Mouse (Mus musculus): ENCODE results near the gene Tmem231. TPM values are rescaled to one million over a fixed set of nuclear protein-coding genes. Genes with fewer than 3 reads are reported as not detected.

Gene Tmem231
- polyA plus RNA-seq, 1 experiment from 2014 or later, result 16.3 TPM

DNA sequence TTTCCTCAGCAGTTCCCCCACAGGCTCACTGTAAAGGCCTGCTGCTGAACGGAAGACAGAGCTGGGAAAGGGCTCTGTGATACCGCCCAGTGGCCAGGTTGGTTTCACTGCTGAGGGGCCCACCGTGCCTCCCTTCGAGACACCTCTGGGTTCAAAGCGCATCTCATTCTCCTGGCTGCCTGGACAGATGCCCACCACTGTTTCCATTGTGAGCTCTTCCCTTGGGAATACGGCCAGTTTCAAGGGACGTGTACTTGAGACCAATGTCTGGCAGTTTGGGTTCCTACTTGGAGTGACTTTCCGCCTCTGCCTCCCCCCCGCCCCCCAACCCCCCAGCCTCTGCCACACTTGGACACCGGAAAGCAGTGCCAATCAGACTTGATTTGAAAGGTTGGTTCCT is 29.4 kb upstream of the Tmem231 start:
- Histone ChIP-seq H3K9me3 (no peaks in the 10 kb centered on the region), H3K4me2 (no peak overlapping the region), H3K9ac (no peak overlapping the region), H3K27ac (replicated peaks) (no peak overlapping the region), H3K36me3 (peaks cover 20% of the 10 kb centered on the region), H3K4me1 (replicated peaks) (no peaks in the 10 kb centered on the region), H3K27me3 (no peaks in the 10 kb centered on the region), H3K4me3 (no peak overlapping the region)
- WGBS, result 70% methylated on average over 10 of the region's 10 CpGs
- ATAC-seq (ENCODE audit: low read depth), result no peak

DNA sequence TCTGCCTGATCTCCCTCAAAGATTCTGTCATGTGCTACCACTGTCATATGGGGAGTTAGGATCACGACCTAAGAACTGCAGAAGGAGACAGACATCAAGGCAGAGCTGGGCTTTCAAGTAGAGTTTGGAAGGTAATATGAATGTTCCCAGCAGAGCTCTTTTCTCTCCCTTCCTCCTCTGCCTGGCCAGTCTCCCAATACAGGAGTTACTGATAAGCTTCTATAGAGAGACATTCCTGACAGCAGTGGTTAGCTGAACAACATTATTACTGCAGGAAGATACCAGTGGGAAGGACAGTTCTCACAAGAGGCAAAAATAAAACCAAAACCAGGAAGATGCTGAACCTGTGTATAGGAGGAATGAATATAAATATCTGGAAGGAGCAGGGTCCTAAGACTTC is 28.9 kb upstream of the Tmem231 start:
- Histone ChIP-seq H3K9me3 (no peaks in the 10 kb centered on the region), H3K4me1 (replicated peaks) (no peaks in the 10 kb centered on the region), H3K4me3 (no peak overlapping the region), H3K4me2 (no peak overlapping the region), H3K27me3 (no peaks in the 10 kb centered on the region), H3K36me3 (peaks cover 23% of the 10 kb centered on the region), H3K9ac (no peak overlapping the region), H3K27ac (replicated peaks) (no peak overlapping the region)
- no peak for ATAC-seq (ENCODE audit: low read depth)
- 75% methylated on average over 1 of the region's 1 CpGs for WGBS

DNA sequence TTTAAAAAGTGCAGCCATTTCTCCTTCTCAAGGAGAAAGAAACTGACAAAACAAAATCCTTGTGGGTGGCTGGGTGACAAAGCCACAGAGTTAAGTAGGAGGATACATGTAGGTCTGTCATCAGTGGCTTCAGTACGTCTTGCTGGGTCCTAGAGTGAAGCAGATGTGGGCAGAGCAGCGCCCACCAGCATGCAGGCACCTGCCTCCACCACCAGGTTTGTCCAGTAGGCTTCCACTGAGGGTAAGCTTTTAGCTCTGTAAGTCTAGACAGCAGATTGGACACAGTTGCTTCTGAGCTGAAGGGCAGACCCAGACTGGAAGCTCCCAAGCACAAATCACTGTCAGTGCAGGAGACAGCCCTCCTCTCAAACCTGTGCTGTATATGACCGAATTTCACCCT is 27.6 kb upstream of the Tmem231 start:
- Histone ChIP-seq H3K4me3 (no peak overlapping the region), H3K9me3 (no peaks in the 10 kb centered on the region), H3K4me2 (no peak overlapping the region), H3K9ac (no peak overlapping the region), H3K4me1 (replicated peaks) (no peaks in the 10 kb centered on the region), H3K27ac (replicated peaks) (no peak overlapping the region), H3K36me3 (peaks cover 32% of the 10 kb centered on the region), H3K27me3 (no peaks in the 10 kb centered on the region)
- 80% methylated on average over 3 of the region's 3 CpGs for WGBS
- ATAC-seq (ENCODE audit: low read depth), result no peak

DNA sequence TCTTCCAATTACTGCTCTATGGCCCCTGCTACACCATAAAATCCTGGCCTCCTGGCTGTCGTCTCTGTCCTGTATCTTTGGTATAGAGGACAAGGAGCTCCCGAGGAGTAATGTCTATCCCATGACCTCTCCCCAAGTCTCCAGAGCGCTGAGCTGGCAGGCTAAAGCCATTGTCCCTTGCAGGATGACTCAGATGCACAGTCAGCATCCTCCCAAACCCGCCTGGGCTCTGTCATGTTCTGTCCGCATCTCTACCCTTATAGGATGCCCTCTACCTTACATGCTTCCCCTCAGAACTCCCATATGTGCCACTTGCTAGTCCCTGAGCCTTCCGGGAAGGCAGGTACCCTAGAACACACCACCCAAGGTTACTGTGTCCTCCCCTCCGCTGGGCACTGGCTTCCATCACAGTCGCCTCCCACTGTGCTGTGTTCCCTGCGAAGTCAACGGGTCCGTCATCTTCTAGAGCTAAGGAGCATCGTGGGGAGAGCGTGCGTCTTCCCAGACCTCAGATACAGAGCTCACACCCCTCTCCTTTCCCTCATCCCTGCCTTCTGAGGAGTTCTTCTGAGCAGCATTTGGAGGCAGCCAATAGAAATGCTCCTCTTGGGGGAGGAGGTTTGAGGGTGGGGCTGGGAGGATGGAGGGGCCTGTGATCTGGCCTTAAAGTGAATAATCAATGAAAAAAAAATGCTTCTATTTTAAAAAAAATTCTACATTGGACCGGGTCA is 27.1 kb upstream of the Tmem231 start:
- ATAC-seq (ENCODE audit: low read depth), result no peak
- H3K4me3 ChIP-seq, result no peak overlapping the region
- H3K4me2 ChIP-seq, result no peak overlapping the region
- H3K27me3 ChIP-seq, result no peaks in the 10 kb centered on the region
- H3K4me1 ChIP-seq (replicated peaks), result no peaks in the 10 kb centered on the region
- no peak overlapping the region for H3K9ac ChIP-seq
- no peak overlapping the region for H3K27ac ChIP-seq (replicated peaks)
- no peaks in the 10 kb centered on the region for H3K9me3 ChIP-seq
- peaks cover 38% of the 10 kb centered on the region for H3K36me3 ChIP-seq
- 80% methylated on average over 15 of the region's 15 CpGs for WGBS

DNA sequence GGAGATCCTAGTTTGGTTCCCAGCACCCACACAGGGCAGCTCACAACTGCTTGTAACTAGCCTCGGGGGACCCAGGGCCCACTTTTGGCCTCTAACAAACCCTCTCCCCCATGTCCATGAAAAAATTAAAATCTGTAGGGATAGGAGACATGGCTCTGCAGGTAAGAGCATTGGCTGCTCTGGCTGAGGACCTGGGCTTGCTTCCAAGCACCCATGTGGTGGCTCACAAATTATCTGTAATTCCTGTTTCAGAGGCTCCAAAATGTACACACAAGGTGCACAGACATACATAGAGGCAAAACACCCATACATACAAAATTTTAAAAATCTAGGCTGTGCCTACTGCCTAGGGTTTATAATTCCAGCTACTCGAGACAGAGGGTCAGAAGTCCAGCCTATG is 23.6 kb upstream of the Tmem231 start:
- WGBS, result 93% methylated on average over 2 of the region's 2 CpGs
- Histone ChIP-seq H3K9ac (no peak overlapping the region), H3K4me1 (replicated peaks) (no peaks in the 10 kb centered on the region), H3K4me2 (no peak overlapping the region), H3K4me3 (no peak overlapping the region), H3K27ac (replicated peaks) (no peak overlapping the region), H3K9me3 (no peaks in the 10 kb centered on the region), H3K36me3 (peaks cover 67% of the 10 kb centered on the region), H3K27me3 (no peaks in the 10 kb centered on the region)
- no peak for ATAC-seq (ENCODE audit: low read depth)

DNA sequence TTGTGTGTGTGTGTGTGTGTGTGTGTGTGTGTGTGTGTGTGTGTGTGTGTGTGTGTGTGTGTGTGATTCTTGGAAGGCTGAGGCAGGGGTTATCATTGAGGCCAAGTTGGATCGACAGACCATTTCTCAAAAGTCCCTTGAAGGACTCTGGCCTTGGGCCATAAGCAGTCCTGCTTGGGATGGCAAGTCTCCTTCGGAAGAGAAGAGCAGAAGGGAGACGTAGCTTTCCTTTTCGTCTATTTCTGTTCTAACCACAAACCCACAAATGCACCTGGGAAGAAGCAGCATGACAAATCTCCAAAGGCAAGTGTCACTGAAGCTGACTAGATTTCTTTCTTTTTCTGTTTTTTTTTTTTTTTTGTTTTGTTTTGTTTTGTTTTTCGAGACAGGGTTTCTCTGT is 22.2 kb upstream of the Tmem231 start:
- H3K9ac ChIP-seq, result no peak overlapping the region
- no peak for ATAC-seq (ENCODE audit: low read depth)
- H3K4me3 ChIP-seq, result no peak overlapping the region
- WGBS, result 93% methylated on average over 5 of the region's 5 CpGs
- no peak overlapping the region for H3K27ac ChIP-seq (replicated peaks)
- peaks cover 79% of the 10 kb centered on the region for H3K36me3 ChIP-seq
- H3K9me3 ChIP-seq, result no peaks in the 10 kb centered on the region
- H3K27me3 ChIP-seq, result no peaks in the 10 kb centered on the region
- no peaks in the 10 kb centered on the region for H3K4me1 ChIP-seq (replicated peaks)
- no peak overlapping the region for H3K4me2 ChIP-seq

DNA sequence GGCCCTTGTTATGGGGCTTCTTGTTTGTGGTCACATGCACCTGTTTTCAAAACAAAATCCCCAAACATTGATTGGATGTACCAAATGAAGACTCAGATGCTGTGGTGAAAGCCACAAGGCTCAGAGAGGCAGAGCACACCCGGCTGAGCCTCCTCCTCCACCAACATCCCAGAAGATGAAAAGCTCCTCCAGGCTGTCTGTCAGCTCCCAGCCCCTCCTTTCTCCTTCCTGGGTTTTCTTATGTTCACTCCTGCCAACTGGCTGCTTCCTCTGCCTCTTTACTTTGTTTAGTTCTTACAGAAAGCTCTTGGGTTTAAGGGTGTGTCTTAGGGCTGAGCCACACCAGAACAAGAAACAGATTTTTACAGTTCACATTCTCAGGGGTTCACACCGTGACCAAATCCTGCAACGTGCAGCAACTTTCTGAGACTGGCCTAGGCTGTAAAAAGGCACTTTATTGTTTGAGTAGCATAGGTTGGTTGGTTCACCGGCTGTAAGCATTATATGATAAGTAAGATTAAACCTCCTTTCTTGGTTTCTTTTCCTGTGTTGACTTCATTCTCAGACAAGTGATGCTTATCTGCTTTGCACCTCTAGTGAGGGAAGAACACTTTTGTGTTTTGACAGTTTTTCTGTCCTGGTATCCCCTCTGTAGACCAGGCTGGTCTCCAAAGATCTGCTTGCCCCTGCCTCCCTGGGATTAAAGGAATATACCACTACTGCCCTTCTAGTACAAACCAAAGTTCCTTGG is 21.3 kb upstream of the Tmem231 start:
- 87% methylated on average over 4 of the region's 4 CpGs for WGBS
- no peak overlapping the region for H3K9ac ChIP-seq
- H3K36me3 ChIP-seq, result peaks cover 85% of the 10 kb centered on the region
- H3K9me3 ChIP-seq, result no peaks in the 10 kb centered on the region
- no peak overlapping the region for H3K4me3 ChIP-seq
- no peaks in the 10 kb centered on the region for H3K4me1 ChIP-seq (replicated peaks)
- no peak overlapping the region for H3K4me2 ChIP-seq
- no peak for ATAC-seq (ENCODE audit: low read depth)
- no peaks in the 10 kb centered on the region for H3K27me3 ChIP-seq
- H3K27ac ChIP-seq (replicated peaks), result no peak overlapping the region

DNA sequence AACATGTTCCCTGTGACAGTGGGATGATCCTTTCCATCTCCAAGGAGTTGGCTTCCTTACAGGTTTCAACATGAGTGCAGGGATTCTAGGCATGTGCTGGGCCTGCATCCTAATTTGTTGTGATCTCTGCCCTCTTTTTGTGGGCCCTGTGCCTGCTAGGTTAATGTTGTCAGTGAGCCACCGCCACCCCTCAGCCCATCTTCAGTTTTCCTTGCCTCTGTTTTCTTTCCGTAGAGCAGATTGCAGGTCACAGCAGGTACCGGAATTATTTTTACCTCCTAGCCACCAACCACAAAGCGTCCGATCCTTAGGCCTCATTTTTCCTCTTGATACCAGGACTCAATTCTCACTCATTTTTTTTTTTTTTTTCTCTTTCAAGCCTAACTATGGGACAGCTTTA is 18.3 kb upstream of the Tmem231 start:
- Histone ChIP-seq H3K36me3 (peaks cover 88% of the 10 kb centered on the region), H3K4me2 (no peak overlapping the region), H3K9me3 (no peaks in the 10 kb centered on the region), H3K9ac (no peak overlapping the region), H3K27me3 (no peaks in the 10 kb centered on the region), H3K27ac (replicated peaks) (no peak overlapping the region), H3K4me3 (no peak overlapping the region), H3K4me1 (replicated peaks) (no peaks in the 10 kb centered on the region)
- ATAC-seq (ENCODE audit: low read depth), result no peak
- WGBS, result 95% methylated on average over 5 of the region's 5 CpGs

DNA sequence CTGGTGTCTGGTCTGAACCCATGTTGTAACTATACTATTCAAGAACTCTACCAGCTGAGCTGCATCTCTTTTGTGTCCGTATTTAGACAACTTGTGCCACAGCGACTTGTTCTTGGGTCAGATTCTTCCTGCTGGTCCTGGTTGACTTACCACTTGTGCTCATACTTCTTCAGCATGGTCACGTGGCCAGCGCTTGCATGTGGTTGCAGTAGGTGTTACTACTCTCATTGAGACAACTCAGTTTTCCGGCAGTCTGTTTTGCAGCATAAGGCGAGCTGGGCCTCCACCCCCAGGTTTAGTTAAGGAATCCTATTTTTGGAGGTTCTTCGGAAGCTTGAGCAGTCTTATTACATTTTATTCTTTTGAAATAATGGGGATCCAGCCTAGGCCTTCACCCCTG is 17.6 kb upstream of the Tmem231 start:
- no peak overlapping the region for H3K4me2 ChIP-seq
- H3K27me3 ChIP-seq, result no peaks in the 10 kb centered on the region
- no peak overlapping the region for H3K9ac ChIP-seq
- H3K27ac ChIP-seq (replicated peaks), result no peak overlapping the region
- H3K4me1 ChIP-seq (replicated peaks), result no peaks in the 10 kb centered on the region
- H3K9me3 ChIP-seq, result no peaks in the 10 kb centered on the region
- H3K4me3 ChIP-seq, result no peak overlapping the region
- 93% methylated on average over 7 of the region's 7 CpGs for WGBS
- peaks cover 88% of the 10 kb centered on the region for H3K36me3 ChIP-seq
- no peak for ATAC-seq (ENCODE audit: low read depth)

DNA sequence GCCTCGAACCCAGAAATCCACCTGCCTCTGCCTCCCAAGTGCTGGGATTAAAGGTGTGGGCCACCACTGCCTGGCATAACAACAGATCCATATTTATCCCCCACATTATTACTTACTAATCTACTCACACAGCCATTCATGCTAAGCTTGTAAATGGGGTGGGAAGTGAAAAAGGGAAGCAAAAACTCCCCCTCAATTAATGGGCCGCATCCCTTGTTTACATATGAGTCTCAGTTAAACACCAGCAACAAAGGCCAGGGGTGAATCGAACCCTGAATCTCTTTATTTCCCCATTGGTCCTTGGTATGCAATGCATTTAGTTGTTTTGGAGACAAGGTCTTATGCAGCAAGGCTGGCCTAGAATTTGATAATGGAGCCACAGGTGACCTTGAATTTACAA is 17.2 kb upstream of the Tmem231 start:
- 92% methylated on average over 3 of the region's 3 CpGs for WGBS
- peaks cover 88% of the 10 kb centered on the region for H3K36me3 ChIP-seq
- ATAC-seq (ENCODE audit: low read depth), result no peak

DNA sequence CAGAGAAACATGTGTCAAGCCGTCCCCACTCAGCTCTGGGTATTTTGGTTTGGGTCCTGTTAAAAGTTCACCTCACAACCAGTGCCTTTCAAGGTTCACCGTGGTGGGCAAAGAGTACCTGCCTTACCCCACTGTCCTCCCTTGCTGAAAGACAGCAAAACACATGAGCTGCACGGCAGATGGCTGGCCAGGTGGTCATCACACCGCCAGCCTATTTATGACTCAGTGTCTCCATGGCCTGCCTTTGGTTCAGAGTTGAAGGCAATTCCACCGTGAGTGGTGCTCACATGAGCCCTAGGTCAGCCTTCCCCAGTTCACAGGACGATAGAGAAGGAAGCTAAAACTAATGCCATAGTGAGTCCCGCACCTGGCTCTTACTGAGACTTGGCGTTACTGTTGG is 14.3 kb upstream of the Tmem231 start:
- H3K9ac ChIP-seq, result no peak overlapping the region
- peaks cover 88% of the 10 kb centered on the region for H3K36me3 ChIP-seq
- no peak overlapping the region for H3K4me2 ChIP-seq
- 95% methylated on average over 8 of the region's 8 CpGs for WGBS
- H3K27me3 ChIP-seq, result no peaks in the 10 kb centered on the region
- no peaks in the 10 kb centered on the region for H3K9me3 ChIP-seq
- H3K4me3 ChIP-seq, result no peak overlapping the region
- no peak overlapping the region for H3K27ac ChIP-seq (replicated peaks)
- ATAC-seq (ENCODE audit: low read depth), result no peak
- H3K4me1 ChIP-seq (replicated peaks), result peaks cover 3% of the 10 kb centered on the region; the same call in 1 of the 2 replicates

More for the DNA sequence above, 17.2 kb upstream of the Tmem231 start:
- Histone ChIP-seq H3K4me2 (no peak overlapping the region), H3K9me3 (no peaks in the 10 kb centered on the region), H3K4me3 (no peak overlapping the region), H3K4me1 (replicated peaks) (no peaks in the 10 kb centered on the region), H3K27ac (replicated peaks) (no peak overlapping the region), H3K9ac (no peak overlapping the region), H3K27me3 (no peaks in the 10 kb centered on the region)

DNA sequence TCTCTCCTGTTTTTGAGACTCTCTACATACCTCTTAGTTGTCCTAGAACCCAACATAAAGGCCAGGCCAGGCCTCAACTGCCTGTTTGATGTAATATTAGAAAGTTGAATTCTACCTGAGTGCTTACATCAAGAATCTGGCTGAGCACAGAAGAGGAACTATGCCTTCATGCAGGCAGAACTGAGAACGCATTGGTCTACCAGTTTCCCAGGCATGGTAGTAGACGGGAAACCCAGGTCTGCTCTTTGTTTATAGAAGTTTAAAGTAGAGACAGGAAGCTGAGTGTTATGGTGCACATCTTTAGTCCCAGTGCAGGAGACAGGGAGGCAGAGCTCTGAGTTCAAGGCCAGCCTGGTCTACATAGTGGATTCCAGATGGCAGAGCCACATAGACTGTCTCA is 13.5 kb upstream of the Tmem231 start:
- no peaks in the 10 kb centered on the region for H3K27me3 ChIP-seq
- H3K4me1 ChIP-seq (replicated peaks), result peaks cover 7% of the 10 kb centered on the region
- H3K9me3 ChIP-seq, result no peaks in the 10 kb centered on the region
- ATAC-seq (ENCODE audit: low read depth), result no peak
- 91% methylated on average over 2 of the region's 2 CpGs for WGBS
- H3K4me3 ChIP-seq, result no peak overlapping the region
- H3K27ac ChIP-seq (replicated peaks), result no peak overlapping the region
- H3K36me3 ChIP-seq, result peaks cover 88% of the 10 kb centered on the region
- no peak overlapping the region for H3K9ac ChIP-seq
- H3K4me2 ChIP-seq, result no peak overlapping the region

DNA sequence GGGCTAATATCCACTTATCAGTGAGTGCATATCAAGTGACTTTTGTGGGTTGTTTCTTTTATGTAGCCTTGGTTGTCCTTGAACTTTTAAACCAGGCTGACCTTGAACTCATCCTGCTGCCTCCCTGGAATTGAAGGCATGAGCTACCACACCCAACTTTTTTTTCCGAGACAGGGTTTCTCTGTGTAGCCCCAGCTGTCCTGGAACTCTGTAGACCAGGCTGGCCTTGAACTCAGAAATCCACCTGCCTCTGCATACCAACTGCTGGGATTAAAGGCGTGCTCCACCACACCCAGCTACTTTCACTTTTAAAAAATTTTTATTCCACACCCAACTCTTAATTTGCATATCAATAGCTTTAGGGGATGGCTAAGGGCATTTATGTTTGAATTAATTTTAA is 9.9 kb upstream of the Tmem231 start:
- WGBS, result 90% methylated on average over 2 of the region's 2 CpGs
- no peak for ATAC-seq (ENCODE audit: low read depth)
- peaks cover 59% of the 10 kb centered on the region for H3K36me3 ChIP-seq
- H3K27me3 ChIP-seq, result no peaks in the 10 kb centered on the region
- H3K4me3 ChIP-seq, result no peak overlapping the region
- H3K9ac ChIP-seq, result no peak overlapping the region
- no peaks in the 10 kb centered on the region for H3K9me3 ChIP-seq
- H3K4me1 ChIP-seq (replicated peaks), result peaks cover 26% of the 10 kb centered on the region
- H3K4me2 ChIP-seq, result no peak overlapping the region
- H3K27ac ChIP-seq (replicated peaks), result no peak overlapping the region

All from neural tube, embryonic 13.5 days (tissue).